Mouse (Mus musculus) embryonic facial prominence, embryonic 14.5 days (tissue): ENCODE results near the gene C130032M10Rik. TPM values are rescaled to one million over a fixed set of nuclear protein-coding genes. Genes with fewer than 3 reads are reported as not detected.

Experiments used
- ATAC-seq: fragments of 200-750 bp; cut with Nextera tagmentation; 2 replicates; pipeline ENCODE4 v1.8.0; 2017; ENCODE audit warnings: low read depth, moderate number of reproducible peaks, moderate TSS enrichment
- DNase-seq: peaks from one replicate; pipeline ENCODE4 v3.0.0-alpha.2; 2015; ENCODE audit warnings: low spot score
- H3K27ac ChIP-seq: fragments of 300-500 bp; sonication (generic); replicated peaks from 2 replicates; pipeline ENCODE4 v1.5.1; 2014; ENCODE audit warnings: low read depth, mild to moderate bottlenecking, low read length, moderate library complexity
- H3K27me3 ChIP-seq: fragments of 300-500 bp; sonication (generic); replicated peaks from 2 replicates; pipeline ENCODE4 v1.6.1; 2014; ENCODE audit warnings: low read length; ENCODE audit not compliant: control insufficient read depth, insufficient read depth
- H3K36me3 ChIP-seq: fragments of 300-500 bp; sonication (generic); 2 replicates; pipeline ENCODE4 v1.6.1; 2014; ENCODE audit warnings: low read length, mixed read lengths; ENCODE audit not compliant: control insufficient read depth, insufficient read depth
- H3K4me1 ChIP-seq: fragments of 300-500 bp; sonication (generic); 2 replicates; pipeline ENCODE4 v1.6.1; 2014; ENCODE audit warnings: antibody characterized with exemption, low read length; ENCODE audit not compliant: control insufficient read depth, insufficient read depth
- H3K4me2 ChIP-seq: fragments of 300-500 bp; sonication (generic); 2 replicates; pipeline ENCODE4 v1.6.1; 2014; ENCODE audit warnings: low read depth, mild to moderate bottlenecking, low read length, moderate library complexity, mixed read lengths
- H3K4me3 ChIP-seq: fragments of 300-500 bp; sonication (generic); 2 replicates; pipeline ENCODE4 v1.5.1; 2014; ENCODE audit warnings: low read depth, mild to moderate bottlenecking, low read length
- H3K9ac ChIP-seq: fragments of 300-500 bp; sonication (generic); 2 replicates; pipeline ENCODE4 v1.6.1; 2014; ENCODE audit warnings: low read depth, mild to moderate bottlenecking, low read length, moderate library complexity, mixed read lengths
- H3K9me3 ChIP-seq: fragments of 300-500 bp; sonication (generic); 2 replicates; pipeline ENCODE4 v1.6.1; 2016; ENCODE audit warnings: low read length; ENCODE audit not compliant: control insufficient read depth
- WGBS: fragments of 180-500 bp; shearing (Covaris S2); extraction: QIAGEN DNeasy Blood & Tissue Kit; methylation state at CpG from one replicate; pipeline ENCODE4 v1.1.7; 2014; 5-methylcytosine and 5-hydroxymethylcytosine counted together
- polyA plus RNA-seq: library from polyadenylated mRNA; unstranded; fragments of >200 nt; fragmentation: Nextera tagmentation; extraction: Ambion mirVana; gene quantifications from 2 replicates; pipeline ENCODE4 v1.2.1, GENCODE M21; 2014

C130032M10Rik gene
- polyA plus RNA-seq, 1 experiment from 2014 or later, result 1.4 TPM

GRCm38 (mm10) chr9:114534747-114535517, 19.4 kb downstream of the C130032M10Rik start:
- ATAC-seq (no peak), DNase-seq (no peak)
- Histone ChIP-seq H3K4me3 (no peak overlapping the region), H3K4me1 (peaks cover 9% of the 10 kb centered on the region; the same call in 1 of the 2 replicates), H3K4me2 (no peak overlapping the region), H3K9me3 (no peaks in the 10 kb centered on the region), H3K27me3 (no peaks in the 10 kb centered on the region), H3K9ac (no peak overlapping the region), H3K27ac (no peak overlapping the region), H3K36me3 (no peaks in the 10 kb centered on the region)
- 69% methylated on average over 9 of the region's 9 CpGs for WGBS

- 49% methylated on average over 2 of the region's 2 CpGs for WGBS
These were observed 21.1 kb downstream of the C130032M10Rik start for GRCm38 (mm10) chr9:114536628-114537027.

GRCm38 (mm10) chr9:114538996-114539563, 23.6 kb downstream of the C130032M10Rik start:
- H3K27ac ChIP-seq, result no peak overlapping the region
- no peaks in the 10 kb centered on the region for H3K36me3 ChIP-seq
- no peaks in the 10 kb centered on the region for H3K4me1 ChIP-seq
- no peak overlapping the region for H3K4me2 ChIP-seq
- ATAC-seq (no peak), DNase-seq (no peak)
- WGBS, result 53% methylated on average over 7 of the region's 7 CpGs
- H3K4me3 ChIP-seq, result no peak overlapping the region
- H3K9ac ChIP-seq, result no peak overlapping the region
- no peaks in the 10 kb centered on the region for H3K9me3 ChIP-seq
- H3K27me3 ChIP-seq, result no peaks in the 10 kb centered on the region

More at GRCm38 (mm10) chr9:114536628-114537027, 21.1 kb downstream of the C130032M10Rik start:
- no peak overlapping the region for H3K4me2 ChIP-seq
- H3K9me3 ChIP-seq, result no peaks in the 10 kb centered on the region
- H3K27me3 ChIP-seq, result no peaks in the 10 kb centered on the region
- DNase-seq, result no peak
- peaks cover 1% of the 10 kb centered on the region; the same call in 1 of the 2 replicates for H3K4me1 ChIP-seq
- H3K4me3 ChIP-seq, result no peak overlapping the region
- 0 out of 2 replicates have a peak, but pooled peaks have one; percentile 55 for ATAC-seq
- H3K9ac ChIP-seq, result no peak overlapping the region
- no peak overlapping the region for H3K27ac ChIP-seq
- H3K36me3 ChIP-seq, result no peaks in the 10 kb centered on the region

DNA sequence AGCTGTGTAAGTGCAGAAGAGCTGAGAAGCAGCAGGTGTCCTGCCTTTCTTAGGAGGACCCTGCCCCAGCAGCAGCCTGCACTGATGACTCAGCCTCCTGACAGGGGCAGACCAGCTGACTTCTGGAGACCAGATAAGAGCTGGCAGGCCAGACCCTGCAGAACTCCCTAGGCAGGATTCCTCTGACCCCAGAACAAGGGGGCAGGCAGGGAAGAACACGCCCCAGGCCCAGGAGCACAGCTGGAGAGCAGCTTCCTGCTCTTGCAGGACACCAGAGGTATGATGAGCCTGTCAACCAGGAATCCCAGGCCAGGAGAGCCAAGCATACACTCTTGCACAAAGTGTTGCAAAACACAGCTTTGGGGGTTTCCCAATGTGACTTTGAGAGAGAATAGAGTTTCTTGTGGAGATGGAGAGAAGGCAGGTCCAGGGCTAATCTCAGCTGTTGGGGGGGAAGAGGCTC, 25.8 kb downstream of the C130032M10Rik start:
- Histone ChIP-seq H3K27ac (no peak overlapping the region), H3K4me1 (peaks cover 12% of the 10 kb centered on the region), H3K4me2 (no peak overlapping the region), H3K9ac (no peak overlapping the region), H3K4me3 (no peak overlapping the region), H3K27me3 (no peaks in the 10 kb centered on the region), H3K9me3 (no peaks in the 10 kb centered on the region), H3K36me3 (no peaks in the 10 kb centered on the region)
- ATAC-seq, result 0 out of 2 replicates have a peak, but pooled peaks have one; percentile 37
- peak; percentile 41 for DNase-seq
- 63% methylated on average over 1 of the region's 1 CpGs for WGBS

- 69% methylated on average over 15 of the region's 17 CpGs for WGBS
- H3K9ac ChIP-seq, result no peak overlapping the region
- H3K27ac ChIP-seq, result 0 out of 2 replicates have a peak overlapping the region, but pooled peaks have one; percentile 44
- no peak overlapping the region for H3K4me2 ChIP-seq
- DNase-seq (no peak), ATAC-seq (no peak)
- peaks cover 12% of the 10 kb centered on the region for H3K4me1 ChIP-seq
- H3K4me3 ChIP-seq, result no peak overlapping the region
- H3K36me3 ChIP-seq, result no peaks in the 10 kb centered on the region
- no peaks in the 10 kb centered on the region for H3K9me3 ChIP-seq
- H3K27me3 ChIP-seq, result no peaks in the 10 kb centered on the region
These were observed 28.6 kb downstream of the C130032M10Rik start for GRCm38 (mm10) chr9:114543882-114544753.

DNA sequence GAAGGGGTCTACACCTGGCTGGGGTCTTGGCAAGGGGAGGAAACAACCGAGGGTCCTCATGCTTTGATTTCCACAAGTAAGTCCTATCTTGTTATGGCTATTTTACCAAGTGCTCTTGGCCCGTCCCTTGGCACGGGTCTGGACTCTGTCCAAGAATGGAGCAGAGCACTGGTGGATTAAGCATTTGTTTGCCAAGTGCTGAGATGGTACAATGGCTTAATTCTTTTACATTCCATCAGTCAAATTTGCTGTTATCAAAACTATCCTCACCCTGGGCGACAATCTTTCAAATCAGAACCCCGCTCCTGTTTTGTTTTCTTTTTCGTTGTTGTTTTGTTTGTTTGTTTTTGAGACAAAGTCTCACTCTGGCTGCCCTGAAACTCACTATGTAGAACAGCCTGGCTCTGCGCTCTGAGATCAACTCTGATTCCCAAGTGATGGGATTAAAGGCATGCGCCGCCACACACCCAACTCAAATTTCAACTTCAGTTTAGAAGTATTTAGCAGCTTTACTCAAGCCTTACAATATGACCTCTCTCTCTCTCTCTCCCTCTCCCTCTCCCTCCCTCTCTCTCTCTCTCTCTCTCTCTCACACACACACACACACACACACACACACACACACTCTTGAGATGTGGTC, 29.4 kb downstream of the C130032M10Rik start:
- Histone ChIP-seq H3K9me3 (no peaks in the 10 kb centered on the region), H3K27me3 (no peaks in the 10 kb centered on the region), H3K9ac (no peak overlapping the region), H3K27ac (peak overlapping the region; percentile 44; the same call in 1 of the 2 replicates), H3K4me2 (no peak overlapping the region), H3K4me1 (peaks cover 12% of the 10 kb centered on the region), H3K36me3 (no peaks in the 10 kb centered on the region), H3K4me3 (no peak overlapping the region)
- DNase-seq (peak; percentile 52), ATAC-seq (peak; percentile 64; the same call in 1 of the 2 replicates)
- WGBS, result 28% methylated on average over 9 of the region's 9 CpGs

DNA sequence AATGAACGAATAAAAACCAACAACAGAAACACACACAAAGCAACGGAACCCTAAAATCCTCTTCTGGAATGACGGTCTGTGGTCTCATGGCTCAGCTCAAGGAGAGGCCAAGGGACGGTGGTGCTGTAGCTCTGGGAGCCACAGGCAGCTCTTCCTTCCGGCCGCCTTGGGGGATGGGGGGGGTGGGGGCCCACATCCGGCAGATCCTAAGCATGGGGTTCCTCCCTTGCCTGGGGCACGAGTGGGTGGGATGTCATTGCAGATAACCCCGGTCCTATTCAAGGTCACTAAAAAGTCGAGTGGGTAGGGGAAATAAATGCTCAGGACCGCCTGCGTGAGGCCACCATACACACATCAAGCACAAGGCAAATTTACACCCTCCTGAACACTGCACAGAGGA, 31.3 kb downstream of the C130032M10Rik start:
- no peaks in the 10 kb centered on the region for H3K27me3 ChIP-seq
- H3K4me2 ChIP-seq, result no peak overlapping the region
- H3K9me3 ChIP-seq, result no peaks in the 10 kb centered on the region
- no peak for ATAC-seq
- no peak overlapping the region for H3K9ac ChIP-seq
- no peaks in the 10 kb centered on the region for H3K36me3 ChIP-seq
- no peak overlapping the region for H3K4me3 ChIP-seq
- DNase-seq, result no peak
- 60% methylated on average over 11 of the region's 12 CpGs for WGBS
- peaks cover 12% of the 10 kb centered on the region for H3K4me1 ChIP-seq
- H3K27ac ChIP-seq, result no peak overlapping the region

GRCm38 (mm10) chr9:114547643-114548077, 32.2 kb downstream of the C130032M10Rik start:
- H3K27ac ChIP-seq, result no peak overlapping the region
- H3K4me1 ChIP-seq, result peaks cover 12% of the 10 kb centered on the region
- no peak overlapping the region for H3K4me2 ChIP-seq
- 50% methylated on average over 6 of the region's 6 CpGs for WGBS
- no peaks in the 10 kb centered on the region for H3K9me3 ChIP-seq
- DNase-seq, result no peak
- no peaks in the 10 kb centered on the region for H3K36me3 ChIP-seq
- no peak overlapping the region for H3K9ac ChIP-seq
- ATAC-seq, result no peak
- H3K4me3 ChIP-seq, result no peak overlapping the region
- H3K27me3 ChIP-seq, result no peaks in the 10 kb centered on the region
